Mouse (Mus musculus): ENCODE measurements at regions not wholly inside any gene's neighbourhood (a gene's known extent, or its start where the extent isn't known, plus 50 kb on each side); places are given as distances from the start of the nearest gene placed in this dataset.

- no peak overlapping the region for H3K4me3 ChIP-seq
- WGBS, result 55% methylated on average over 2 of the region's 2 CpGs
- TF ChIP-seq POLR2A (IDR thresholded peaks at IDR 0.05; ENCODE audit: insufficient read depth, low read depth, low read length), result no peak
- TF ChIP-seq EP300 (IDR thresholded peaks at IDR 0.05; ENCODE audit: insufficient read depth, low read depth, low read length), result no peak
- no peak for TF ChIP-seq CTCF (IDR thresholded peaks at IDR 0.05)
- intact Hi-C loops (cut with DNase I), result no loop called here
- no peaks in the 10 kb centered on the region for H3K36me3 ChIP-seq (ENCODE audit: control insufficient read depth, insufficient read depth, low read length)
- H3K9ac ChIP-seq (ENCODE audit: low read depth, low read length), result no peak overlapping the region
- H3K4me1 ChIP-seq (ENCODE audit: control insufficient read depth, insufficient read depth, low read length), result no peaks in the 10 kb centered on the region; the same call in 1 of the 2 replicates
- no peaks in the 10 kb centered on the region for H3K27me3 ChIP-seq (ENCODE audit: control insufficient read depth, insufficient read depth, low read length)
- H3K79me2 ChIP-seq (replicated peaks; ENCODE audit: control insufficient read depth, insufficient read depth, low read length), result no peaks in the 10 kb centered on the region
- no peak for DNase-seq
- no peak overlapping the region for H3K27ac ChIP-seq
Observed at GRCm38 (mm10) chr10:6053207-6053606, 131.0 kb upstream of the Rgs17 start.

- H3K79me2 ChIP-seq (replicated peaks; ENCODE audit: control insufficient read depth, insufficient read depth, low read length), result no peaks in the 10 kb centered on the region
- TF ChIP-seq EP300 (IDR thresholded peaks at IDR 0.05; ENCODE audit: insufficient read depth, low read depth, low read length), result no peak
- no peak for TF ChIP-seq POLR2A (IDR thresholded peaks at IDR 0.05; ENCODE audit: insufficient read depth, low read depth, low read length)
- TF ChIP-seq CTCF (IDR thresholded peaks at IDR 0.05), result no peak
- no peak overlapping the region for H3K9ac ChIP-seq (ENCODE audit: low read depth, low read length)
- no peaks in the 10 kb centered on the region for H3K27me3 ChIP-seq (ENCODE audit: control insufficient read depth, insufficient read depth, low read length)
- DNase-seq, result no peak
- no peak overlapping the region for H3K27ac ChIP-seq
- no peak overlapping the region for H3K4me3 ChIP-seq
- intact Hi-C loops (cut with DNase I), result no loop called here
- WGBS, result 66% methylated on average over 5 of the region's 5 CpGs
- H3K36me3 ChIP-seq (ENCODE audit: control insufficient read depth, insufficient read depth, low read length), result no peaks in the 10 kb centered on the region; the same call in 1 of the 2 replicates
- H3K4me1 ChIP-seq (ENCODE audit: control insufficient read depth, insufficient read depth, low read length), result no peaks in the 10 kb centered on the region; the same call in none of the 2 replicates
Observed at GRCm38 (mm10) chr10:6043358-6043757, 121.2 kb upstream of the Rgs17 start.

DNA sequence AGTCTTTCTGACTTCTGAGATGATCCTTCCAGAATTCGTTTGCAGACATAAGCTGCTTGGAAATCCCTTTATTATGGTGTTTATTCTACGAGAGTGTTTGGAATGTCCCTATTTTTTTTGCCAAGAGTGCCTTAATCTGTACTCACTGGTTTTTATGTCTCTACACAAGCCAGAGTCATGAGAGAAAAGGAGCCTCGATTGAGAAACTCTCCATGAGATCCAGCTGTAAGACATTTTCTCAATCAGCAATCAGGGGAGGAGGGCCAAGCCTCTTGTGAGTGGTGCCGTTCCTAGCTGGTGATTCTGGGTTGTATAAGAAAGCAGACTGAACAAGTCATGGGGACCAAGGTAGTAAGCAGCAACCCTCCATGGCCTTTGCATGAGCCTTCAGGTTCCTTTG is 117.6 kb upstream of the Rgs17 start:
- H3K27me3 ChIP-seq (ENCODE audit: control insufficient read depth, insufficient read depth, low read length), result no peaks in the 10 kb centered on the region
- 56% methylated on average over 4 of the region's 4 CpGs for WGBS
- TF ChIP-seq EP300 (IDR thresholded peaks at IDR 0.05; ENCODE audit: insufficient read depth, low read depth, low read length) (no peak), POLR2A (IDR thresholded peaks at IDR 0.05; ENCODE audit: insufficient read depth, low read depth, low read length) (no peak), CTCF (IDR thresholded peaks at IDR 0.05) (no peak)
- no peaks in the 10 kb centered on the region for H3K79me2 ChIP-seq (replicated peaks; ENCODE audit: control insufficient read depth, insufficient read depth, low read length)
- DNase-seq, result peak in 1 of 2 experiments; percentile 20
- no peaks in the 10 kb centered on the region; the same call in 1 of the 2 replicates for H3K36me3 ChIP-seq (ENCODE audit: control insufficient read depth, insufficient read depth, low read length)
- no peak overlapping the region for H3K9ac ChIP-seq (ENCODE audit: low read depth, low read length)
- H3K27ac ChIP-seq, result no peak overlapping the region
- H3K4me3 ChIP-seq, result no peak overlapping the region
- H3K4me1 ChIP-seq (ENCODE audit: control insufficient read depth, insufficient read depth, low read length), result no peaks in the 10 kb centered on the region; the same call in none of the 2 replicates
- intact Hi-C loops (cut with DNase I), result loop anchor here (10.0 kb wide), 1 partner anchor 1035 kb away; no protein-coding TSS in a partner anchor

GRCm38 (mm10) chr10:6035792-6036487 is 113.7 kb upstream of the Rgs17 start:
- Histone ChIP-seq H3K27me3 (ENCODE audit: control insufficient read depth, insufficient read depth, low read length) (no peaks in the 10 kb centered on the region), H3K27ac (no peak overlapping the region), H3K4me3 (no peak overlapping the region), H3K36me3 (ENCODE audit: control insufficient read depth, insufficient read depth, low read length) (no peaks in the 10 kb centered on the region), H3K79me2 (replicated peaks; ENCODE audit: control insufficient read depth, insufficient read depth, low read length) (no peaks in the 10 kb centered on the region), H3K4me1 (ENCODE audit: control insufficient read depth, insufficient read depth, low read length) (no peaks in the 10 kb centered on the region; the same call in 1 of the 2 replicates), H3K9ac (ENCODE audit: low read depth, low read length) (no peak overlapping the region)
- TF ChIP-seq CTCF (IDR thresholded peaks at IDR 0.05) (peak; percentile 93), EP300 (IDR thresholded peaks at IDR 0.05; ENCODE audit: insufficient read depth, low read depth, low read length) (0 out of 2 replicates have a peak, but pooled peaks have one; percentile 32), POLR2A (IDR thresholded peaks at IDR 0.05; ENCODE audit: insufficient read depth, low read depth, low read length) (no peak)
- DNase-seq, result peak; percentile 41 to 77
- WGBS, result 26% methylated on average over 25 of the region's 25 CpGs
- intact Hi-C loops (cut with DNase I), result loop anchor here (2.0 to 10.0 kb wide), 2 partner anchors 659 to 1039 kb away; no protein-coding TSS in a partner anchor

DNA sequence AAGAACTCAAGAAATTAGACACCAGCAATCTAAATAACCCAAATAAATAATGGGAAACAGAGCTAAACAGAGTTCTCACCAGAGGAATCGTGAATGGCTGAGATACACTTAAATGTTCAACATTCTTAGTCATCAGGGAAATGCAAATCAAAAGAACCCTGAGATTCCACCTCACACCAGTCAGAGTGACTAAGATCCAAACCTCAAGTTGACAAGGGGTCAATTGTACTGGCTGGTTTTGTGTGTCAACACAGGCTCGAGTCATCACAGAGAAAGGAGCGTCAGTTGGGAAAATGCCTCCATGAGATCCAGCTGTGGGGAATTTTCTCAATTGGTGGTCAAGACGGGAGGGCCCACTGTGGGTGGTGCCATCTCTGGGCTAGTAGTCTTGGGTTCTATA is 110.3 kb upstream of the Rgs17 start:
- Histone ChIP-seq H3K27ac (no peak overlapping the region), H3K27me3 (ENCODE audit: control insufficient read depth, insufficient read depth, low read length) (no peaks in the 10 kb centered on the region), H3K36me3 (ENCODE audit: control insufficient read depth, insufficient read depth, low read length) (no peaks in the 10 kb centered on the region), H3K4me3 (no peak overlapping the region), H3K79me2 (replicated peaks; ENCODE audit: control insufficient read depth, insufficient read depth, low read length) (no peaks in the 10 kb centered on the region), H3K4me1 (ENCODE audit: control insufficient read depth, insufficient read depth, low read length) (no peaks in the 10 kb centered on the region; the same call in 1 of the 2 replicates), H3K9ac (ENCODE audit: low read depth, low read length) (no peak overlapping the region)
- 78% methylated on average over 4 of the region's 4 CpGs for WGBS
- intact Hi-C loops (cut with DNase I), result loop anchor here (10.0 kb wide), 1 partner anchor 1042 kb away; no protein-coding TSS in a partner anchor
- TF ChIP-seq EP300 (IDR thresholded peaks at IDR 0.05; ENCODE audit: insufficient read depth, low read depth, low read length) (no peak), POLR2A (IDR thresholded peaks at IDR 0.05; ENCODE audit: insufficient read depth, low read depth, low read length) (no peak), CTCF (IDR thresholded peaks at IDR 0.05) (no peak)
- DNase-seq, result no peak

- TF ChIP-seq POLR2A (IDR thresholded peaks at IDR 0.05; ENCODE audit: insufficient read depth, low read depth, low read length) (no peak), CTCF (IDR thresholded peaks at IDR 0.05) (no peak), EP300 (IDR thresholded peaks at IDR 0.05; ENCODE audit: insufficient read depth, low read depth, low read length) (no peak)
- no peaks in the 10 kb centered on the region for H3K36me3 ChIP-seq (ENCODE audit: control insufficient read depth, insufficient read depth, low read length)
- no peaks in the 10 kb centered on the region for H3K79me2 ChIP-seq (replicated peaks; ENCODE audit: control insufficient read depth, insufficient read depth, low read length)
- H3K27ac ChIP-seq, result no peak overlapping the region
- H3K9ac ChIP-seq (ENCODE audit: low read depth, low read length), result no peak overlapping the region
- H3K4me1 ChIP-seq (ENCODE audit: control insufficient read depth, insufficient read depth, low read length), result no peaks in the 10 kb centered on the region
- no peaks in the 10 kb centered on the region for H3K27me3 ChIP-seq (ENCODE audit: control insufficient read depth, insufficient read depth, low read length)
- intact Hi-C loops (cut with DNase I), result no loop called here
- DNase-seq, result no peak
- no peak overlapping the region for H3K4me3 ChIP-seq
- 49% methylated on average over 1 of the region's 1 CpGs for WGBS
Observed at GRCm38 (mm10) chr10:6027551-6027950, 105.4 kb upstream of the Rgs17 start.

All from heart, adult 2 months (tissue).